Mouse (Mus musculus): ENCODE results near the gene Ghitm. TPM values are rescaled to one million over a fixed set of nuclear protein-coding genes. Genes with fewer than 3 reads are reported as not detected.
A peak's percentile ranks its signal among the peaks of the same experiment; 100 is the strongest.

The Ghitm gene
- polyA plus RNA-seq, 1 experiment, result 81.1 TPM

- no peak for DNase-seq (ENCODE audit: low read depth)
- TF ChIP-seq CTCF (IDR thresholded peaks at IDR 0.05; ENCODE audit: borderline replicate concordance, extremely low read depth, insufficient read depth, insufficient read length), result no peak
Measured at GRCm38 (mm10) chr14:37134304-37135126, 557 bp downstream of the Ghitm start.

GRCm38 (mm10) chr14:37127652-37128051 is 7.4 kb downstream of the Ghitm start:
- DNase-seq (ENCODE audit: low read depth), result peak; percentile 79
- TF ChIP-seq POLR2A (IDR thresholded peaks at IDR 0.05; ENCODE audit: borderline replicate concordance, extremely low read depth, insufficient read depth, insufficient read length, poor library complexity, severe bottlenecking) (no peak), CTCF (IDR thresholded peaks at IDR 0.05; ENCODE audit: borderline replicate concordance, extremely low read depth, insufficient read depth, insufficient read length) (peak; percentile 63; the same call in 1 of the 2 replicates)

GRCm38 (mm10) chr14:37119233-37119632 is 15.8 kb downstream of the Ghitm start:
- TF ChIP-seq CTCF (IDR thresholded peaks at IDR 0.05; ENCODE audit: borderline replicate concordance, extremely low read depth, insufficient read depth, insufficient read length) (no peak), POLR2A (IDR thresholded peaks at IDR 0.05; ENCODE audit: borderline replicate concordance, extremely low read depth, insufficient read depth, insufficient read length, poor library complexity, severe bottlenecking) (no peak)
- DNase-seq (ENCODE audit: low read depth), result no peak

GRCm38 (mm10) chr14:37113922-37114321 is 21.1 kb downstream of the Ghitm start, which contains the start of gene 2610528A11Rik:
Gene 2610528A11Rik (minus strand): TSS chr14:37114022.
- DNase-seq (ENCODE audit: low read depth), result no peak
- TF ChIP-seq CTCF (IDR thresholded peaks at IDR 0.05; ENCODE audit: borderline replicate concordance, extremely low read depth, insufficient read depth, insufficient read length), result no peak
- TF ChIP-seq POLR2A (IDR thresholded peaks at IDR 0.05; ENCODE audit: borderline replicate concordance, extremely low read depth, insufficient read depth, insufficient read length, poor library complexity, severe bottlenecking), result no peak

GRCm38 (mm10) chr14:37112931-37113330 is 22.1 kb downstream of the Ghitm start:
- no peak for TF ChIP-seq CTCF (IDR thresholded peaks at IDR 0.05; ENCODE audit: borderline replicate concordance, extremely low read depth, insufficient read depth, insufficient read length)
- TF ChIP-seq POLR2A (IDR thresholded peaks at IDR 0.05; ENCODE audit: borderline replicate concordance, extremely low read depth, insufficient read depth, insufficient read length, poor library complexity, severe bottlenecking), result no peak
- DNase-seq (ENCODE audit: low read depth), result no peak

- DNase-seq (ENCODE audit: low read depth), result no peak
- TF ChIP-seq POLR2A (IDR thresholded peaks at IDR 0.05; ENCODE audit: borderline replicate concordance, extremely low read depth, insufficient read depth, insufficient read length, poor library complexity, severe bottlenecking), result no peak
- no peak for TF ChIP-seq CTCF (IDR thresholded peaks at IDR 0.05; ENCODE audit: borderline replicate concordance, extremely low read depth, insufficient read depth, insufficient read length)
Measured at GRCm38 (mm10) chr14:37111371-37111770, 23.7 kb downstream of the Ghitm start.

GRCm38 (mm10) chr14:37110456-37110855 is 24.6 kb downstream of the Ghitm start:
- DNase-seq (ENCODE audit: low read depth), result no peak
- no peak for TF ChIP-seq CTCF (IDR thresholded peaks at IDR 0.05; ENCODE audit: borderline replicate concordance, extremely low read depth, insufficient read depth, insufficient read length)
- TF ChIP-seq POLR2A (IDR thresholded peaks at IDR 0.05; ENCODE audit: borderline replicate concordance, extremely low read depth, insufficient read depth, insufficient read length, poor library complexity, severe bottlenecking), result no peak

- no peak for DNase-seq (ENCODE audit: low read depth)
- no peak for TF ChIP-seq POLR2A (IDR thresholded peaks at IDR 0.05; ENCODE audit: borderline replicate concordance, extremely low read depth, insufficient read depth, insufficient read length, poor library complexity, severe bottlenecking)
- no peak for TF ChIP-seq CTCF (IDR thresholded peaks at IDR 0.05; ENCODE audit: borderline replicate concordance, extremely low read depth, insufficient read depth, insufficient read length)
Measured at GRCm38 (mm10) chr14:37109975-37110374, 25.1 kb downstream of the Ghitm start.

- TF ChIP-seq CTCF (IDR thresholded peaks at IDR 0.05; ENCODE audit: borderline replicate concordance, extremely low read depth, insufficient read depth, insufficient read length) (no peak), POLR2A (IDR thresholded peaks at IDR 0.05; ENCODE audit: borderline replicate concordance, extremely low read depth, insufficient read depth, insufficient read length, poor library complexity, severe bottlenecking) (no peak)
- no peak for DNase-seq (ENCODE audit: low read depth)
Measured at GRCm38 (mm10) chr14:37109460-37109859, 25.6 kb downstream of the Ghitm start.

- no peak for TF ChIP-seq POLR2A (IDR thresholded peaks at IDR 0.05; ENCODE audit: borderline replicate concordance, extremely low read depth, insufficient read depth, insufficient read length, poor library complexity, severe bottlenecking)
- TF ChIP-seq CTCF (IDR thresholded peaks at IDR 0.05; ENCODE audit: borderline replicate concordance, extremely low read depth, insufficient read depth, insufficient read length), result no peak
- peak; percentile 8 for DNase-seq (ENCODE audit: low read depth)
Measured at GRCm38 (mm10) chr14:37105846-37106245, 29.2 kb downstream of the Ghitm start.

- no peak for TF ChIP-seq CTCF (IDR thresholded peaks at IDR 0.05; ENCODE audit: borderline replicate concordance, extremely low read depth, insufficient read depth, insufficient read length)
- no peak for TF ChIP-seq POLR2A (IDR thresholded peaks at IDR 0.05; ENCODE audit: borderline replicate concordance, extremely low read depth, insufficient read depth, insufficient read length, poor library complexity, severe bottlenecking)
- peak; percentile 35 for DNase-seq (ENCODE audit: low read depth)
Measured at GRCm38 (mm10) chr14:37104747-37105146, 30.3 kb downstream of the Ghitm start.

- DNase-seq (ENCODE audit: low read depth), result no peak
- TF ChIP-seq POLR2A (IDR thresholded peaks at IDR 0.05; ENCODE audit: borderline replicate concordance, extremely low read depth, insufficient read depth, insufficient read length, poor library complexity, severe bottlenecking) (no peak), CTCF (IDR thresholded peaks at IDR 0.05; ENCODE audit: borderline replicate concordance, extremely low read depth, insufficient read depth, insufficient read length) (no peak)
Measured at GRCm38 (mm10) chr14:37102484-37102883, 32.6 kb downstream of the Ghitm start.
